Mouse (Mus musculus) kidney, adult 2 months (tissue): Measurements from ENCODE around the gene Abr.

ENCODE experiments used
- CTCF ChIP-seq: fragments of 200-500 bp; conservative IDR thresholded peaks from 2 replicates; pipeline ENCODE4 v1.5.1; 2011; ENCODE audit warnings: low read depth, mild to moderate bottlenecking, control low read depth, low read length, moderate library complexity, mixed read lengths; ENCODE audit not compliant: insufficient read depth, insufficient read length
- POLR2A ChIP-seq: fragments of 200-500 bp; IDR thresholded peaks from one replicate; pipeline ENCODE4 v1.6.1; 2011; ENCODE audit warnings: low read depth, low read length, control low read depth

- no peak for TF ChIP-seq CTCF
- TF ChIP-seq POLR2A = no peak
These were observed 36.0 kb downstream of the Abr start for GRCm38 (mm10) chr11:76586119-76586518.
